Mouse (Mus musculus) heart, postnatal 36 days (tissue): Measurements from ENCODE around the gene Cfb. TPM values are rescaled to one million over a fixed set of nuclear protein-coding genes. Genes with fewer than 3 reads are reported as not detected.
"Not testable (repeated sequence)": the region's sequence is repeated elsewhere in the genome, so short reads cannot be mapped to it uniquely, and the experiment has no call there.

Experiments used
- DNase-seq, 2 experiments: peaks; one replicate each; pipeline ENCODE4 v3.0.0; 2021 to 2022
- intact Hi-C: fragments of 180-260 bp; cut with DNase I; formaldehyde crosslinking; loops from one replicate; pipeline ENCODE4 v1.15.1; 2025
- total RNA-seq, 2 experiments: library from RNA; stranded (reverse); gene quantifications; 2 replicates each; pipeline ENCODE4 v1.2.3; 2021

Cfb gene
- total RNA-seq, 2 experiments from 2014 or later, result 4.4 to 7.5 TPM

- DNase-seq, result no peak
- intact Hi-C loops, result no loop called here
Observed at GRCm38 (mm10) chr17:34847192-34847591, 15.1 kb downstream of the Cfb start.

GRCm38 (mm10) chr17:34844884-34845283 is 17.4 kb downstream of the Cfb start:
- no peak for DNase-seq
- intact Hi-C loops, result no loop called here

GRCm38 (mm10) chr17:34840736-34841307 is 21.5 kb downstream of the Cfb start:
- intact Hi-C loops, result no loop called here
- DNase-seq, result no peak

- intact Hi-C loops, result loop anchor here (5.0 to 10.0 kb wide), 2 partner anchors 181 to 296 kb away; partner anchors contain the start of genes Apom and Bag6
Observed at GRCm38 (mm10) chr17:34838785-34839184, 23.5 kb downstream of the Cfb start.

GRCm38 (mm10) chr17:34837464-34838324 is 24.6 kb downstream of the Cfb start:
- no peak for DNase-seq
- intact Hi-C loops, result loop anchor here (1.0 to 10.0 kb wide), 3 partner anchors 13 to 297 kb away; partner anchors contain the start of genes Apom, Bag6, Nelfe and Skiv2l

More at GRCm38 (mm10) chr17:34838785-34839184, 23.5 kb downstream of the Cfb start:
- no peak for DNase-seq

GRCm38 (mm10) chr17:34836856-34837221 is 25.5 kb downstream of the Cfb start, which contains the start of the genes Stk19 and Dxo:
Gene Stk19, minus strand, starts transcription at chr17:34836945.
Gene Dxo, plus strand, starts transcription at chr17:34837019.
- intact Hi-C loops, result loop anchor here (1.0 to 10.0 kb wide), 3 partner anchors 13 to 298 kb away; partner anchors contain the start of genes Apom, Bag6, Nelfe and Skiv2l
- peak; percentile 96 for DNase-seq

GRCm38 (mm10) chr17:34836155-34836855 is 26.0 kb downstream of the Cfb start:
- intact Hi-C loops, result loop anchor here (5.0 to 10.0 kb wide), 2 partner anchors 179 to 298 kb away; partner anchors contain the start of genes Apom and Bag6
- DNase-seq, result no peak

- intact Hi-C loops, result loop anchor here (10.0 kb wide), 1 partner anchor 304 kb away; the partner anchor contains the start of genes Apom and Bag6
- DNase-seq, result not testable (repeated sequence)
Observed at GRCm38 (mm10) chr17:34830776-34831175, 31.5 kb downstream of the Cfb start.

GRCm38 (mm10) chr17:34814818-34815370 is 47.4 kb downstream of the Cfb start:
- intact Hi-C loops, result loop anchor here (5.0 kb wide), 1 partner anchor 163 kb away; no protein-coding TSS in a partner anchor

GRCm38 (mm10) chr17:34813747-34814146 is 48.6 kb downstream of the Cfb start:
- peak; percentile 39 to 60 for DNase-seq
- intact Hi-C loops, result loop anchor here (1.0 to 5.0 kb wide), 2 partner anchors 82 to 161 kb away; no protein-coding TSS in a partner anchor

More at GRCm38 (mm10) chr17:34814818-34815370, 47.4 kb downstream of the Cfb start:
- DNase-seq, result no peak

- no peak for DNase-seq
- intact Hi-C loops, result loop anchor here (5.0 kb wide), 1 partner anchor 159 kb away; no protein-coding TSS in a partner anchor
Observed at GRCm38 (mm10) chr17:34811275-34811674, 51.0 kb downstream of the Cfb start.

GRCm38 (mm10) chr17:34810811-34811210 is 51.5 kb downstream of the Cfb start:
- intact Hi-C loops, result loop anchor here (5.0 kb wide), 1 partner anchor 159 kb away; no protein-coding TSS in a partner anchor
- not testable (repeated sequence) for DNase-seq

GRCm38 (mm10) chr17:34810411-34810810 is 51.9 kb downstream of the Cfb start:
- not testable (repeated sequence) for DNase-seq

GRCm38 (mm10) chr17:34808599-34809205 is 53.6 kb downstream of the Cfb start:
- no peak for DNase-seq
- intact Hi-C loops, result no loop called here

More at GRCm38 (mm10) chr17:34810411-34810810, 51.9 kb downstream of the Cfb start:
- intact Hi-C loops, result loop anchor here (5.0 kb wide), 1 partner anchor 158 kb away; no protein-coding TSS in a partner anchor

GRCm38 (mm10) chr17:34807176-34807575 is 55.1 kb downstream of the Cfb start:
- intact Hi-C loops, result no loop called here
- DNase-seq, result no peak
